Mouse (Mus musculus) spleen, adult 2 months (tissue): ENCODE measurements around the gene St3gal5. TPM values are rescaled to one million over a fixed set of nuclear protein-coding genes. Genes with fewer than 3 reads are reported as not detected.

Experiments used
- DNase-seq, 2 experiments: peaks; one replicate each; pipeline versions ENCODE4 v3.0.0 to v3.0.0-alpha.2; 2012 to 2021; ENCODE audit warnings: low spot score in 2 of 2, low read depth in 1 of 2
- H3K27ac ChIP-seq: fragments of 200-500 bp; 2 replicates; pipeline ENCODE4 v1.5.1; 2012; ENCODE audit warnings: low read length, inconsistent platforms; ENCODE audit not compliant: insufficient read depth
- H3K27me3 ChIP-seq: fragments of 200-500 bp; 2 replicates; pipeline ENCODE4 v1.6.1; 2012; ENCODE audit warnings: mild to moderate bottlenecking, moderate library complexity, low read length, inconsistent platforms; ENCODE audit not compliant: control insufficient read depth, insufficient read depth
- H3K36me3 ChIP-seq: fragments of 200-500 bp; 2 replicates; pipeline ENCODE4 v1.6.1; 2012; ENCODE audit warnings: mild to moderate bottlenecking, low read length, inconsistent platforms; ENCODE audit not compliant: control insufficient read depth, insufficient read depth
- H3K4me1 ChIP-seq: fragments of 200-500 bp; 2 replicates; pipeline ENCODE4 v1.6.1; 2011; ENCODE audit warnings: inconsistent platforms; ENCODE audit not compliant: control insufficient read depth, insufficient read depth, insufficient read length
- H3K4me3 ChIP-seq: fragments of 200-500 bp; 2 replicates; pipeline ENCODE4 v1.5.1; 2011; ENCODE audit warnings: mild to moderate bottlenecking, inconsistent platforms; ENCODE audit not compliant: insufficient read depth, insufficient read length; ENCODE audit errors: extremely low read depth
- CTCF ChIP-seq: fragments of 200-500 bp; IDR thresholded peaks from 2 replicates; pipeline ENCODE4 v1.5.1; 2011; ENCODE audit warnings: mild to moderate bottlenecking, inconsistent platforms; ENCODE audit not compliant: insufficient read depth, insufficient read length, insufficient replicate concordance; ENCODE audit errors: extremely low read depth
- POLR2A ChIP-seq: fragments of 200-500 bp; IDR thresholded peaks from 2 replicates; pipeline ENCODE4 v1.6.1; 2011; ENCODE audit warnings: low read depth, low read length, inconsistent platforms
- WGBS: fragments of 180-500 bp; shearing (Covaris S2); methylation state at CpG from one replicate; pipeline ENCODE4 v1.1.7; 2018; 5-methylcytosine and 5-hydroxymethylcytosine counted together
- polyA plus RNA-seq: library from polyadenylated mRNA; depleted of rRNA; stranded (reverse); fragments of >200 nt; gene quantifications from 2 replicates; pipeline ENCODE4 v1.2.3, GENCODE M21; 2012

The St3gal5 gene
- polyA plus RNA-seq, 1 experiment: 48.1 TPM

- Histone ChIP-seq H3K36me3 (no peaks in the 10 kb centered on the region), H3K27me3 (no peaks in the 10 kb centered on the region), H3K4me1 (no peaks in the 10 kb centered on the region), H3K4me3 (no peak overlapping the region), H3K27ac (no peak overlapping the region)
- no peak for DNase-seq
- WGBS: 83% methylated on average over 9 of the region's 9 CpGs
- TF ChIP-seq POLR2A (no peak), CTCF (no peak)
These were observed 20.9 kb upstream of the St3gal5 start for GRCm38 (mm10) chr6:72076512-72076911.

GRCm38 (mm10) chr6:72078178-72078577 is 19.2 kb upstream of the St3gal5 start:
- no peak overlapping the region for H3K27ac ChIP-seq
- H3K4me3 ChIP-seq: no peak overlapping the region
- H3K4me1 ChIP-seq: no peaks in the 10 kb centered on the region
- no peaks in the 10 kb centered on the region for H3K36me3 ChIP-seq
- no peaks in the 10 kb centered on the region for H3K27me3 ChIP-seq
- no peak for DNase-seq
- no peak for TF ChIP-seq CTCF
- 87% methylated on average over 5 of the region's 5 CpGs for WGBS

GRCm38 (mm10) chr6:72081318-72082024 is 15.9 kb upstream of the St3gal5 start:
- WGBS: 92% methylated on average over 13 of the region's 13 CpGs
- no peak for TF ChIP-seq POLR2A
- no peak for TF ChIP-seq CTCF

DNA sequence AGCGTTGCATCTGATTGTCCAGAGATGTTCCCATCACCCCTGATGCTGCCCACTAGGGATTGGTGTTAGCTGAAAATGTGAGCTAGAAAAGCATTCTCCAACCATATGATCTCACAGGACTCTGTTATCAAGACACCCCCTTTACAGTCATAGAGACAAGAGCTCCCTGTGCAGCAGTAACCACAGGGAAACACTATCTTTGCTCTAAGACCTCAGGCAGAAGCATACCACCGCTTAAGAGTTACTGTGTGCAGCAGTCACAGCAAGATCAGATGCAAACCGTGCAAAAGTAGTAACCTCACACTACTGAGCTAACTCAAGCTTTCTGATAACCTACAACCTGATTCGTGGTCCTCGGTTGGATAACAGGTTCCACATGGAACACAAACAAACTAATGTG is 10.0 kb upstream of the St3gal5 start:
- DNase-seq: no peak
- Histone ChIP-seq H3K27ac (no peak overlapping the region), H3K4me1 (no peaks in the 10 kb centered on the region), H3K4me3 (no peak overlapping the region), H3K36me3 (no peaks in the 10 kb centered on the region), H3K27me3 (no peaks in the 10 kb centered on the region)
- WGBS: 87% methylated on average over 5 of the region's 5 CpGs
- TF ChIP-seq CTCF (no peak), POLR2A (no peak)

More at GRCm38 (mm10) chr6:72081318-72082024, 15.9 kb upstream of the St3gal5 start:
- Histone ChIP-seq H3K4me3 (no peak overlapping the region), H3K4me1 (no peaks in the 10 kb centered on the region), H3K27me3 (no peaks in the 10 kb centered on the region), H3K36me3 (no peaks in the 10 kb centered on the region), H3K27ac (no peak overlapping the region)
- DNase-seq: no peak

DNA sequence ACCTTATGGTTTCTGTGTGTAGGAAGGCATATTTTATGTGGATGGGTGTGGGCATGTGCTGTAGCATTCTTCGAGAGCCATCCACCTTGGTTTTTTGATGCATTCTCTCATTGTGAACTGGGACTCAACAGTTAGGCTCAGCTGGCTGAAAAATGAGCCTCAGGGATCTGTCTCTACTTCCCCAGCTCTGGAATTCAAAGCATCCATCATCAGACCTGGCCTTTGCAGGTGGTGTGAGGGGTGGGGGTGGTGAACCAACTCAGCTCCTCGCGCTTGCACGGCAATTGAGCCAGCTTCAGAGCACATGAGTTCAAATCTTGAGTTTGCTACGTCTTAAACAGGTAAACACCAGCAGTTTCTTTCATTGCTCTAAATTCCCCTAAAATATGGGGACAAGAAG is 7.5 kb upstream of the St3gal5 start:
- Histone ChIP-seq H3K4me3 (no peak overlapping the region), H3K36me3 (no peaks in the 10 kb centered on the region), H3K27me3 (no peaks in the 10 kb centered on the region), H3K27ac (no peak overlapping the region), H3K4me1 (no peaks in the 10 kb centered on the region)
- WGBS: 96% methylated on average over 5 of the region's 5 CpGs
- DNase-seq: no peak
- no peak for TF ChIP-seq CTCF

GRCm38 (mm10) chr6:72091007-72091406 is 6.4 kb upstream of the St3gal5 start:
- no peak for TF ChIP-seq CTCF
- TF ChIP-seq POLR2A: no peak
- no peaks in the 10 kb centered on the region for H3K36me3 ChIP-seq
- DNase-seq: no peak
- H3K27me3 ChIP-seq: no peaks in the 10 kb centered on the region
- 86% methylated on average over 6 of the region's 6 CpGs for WGBS
- H3K4me1 ChIP-seq: peaks cover 2% of the 10 kb centered on the region; the same call in 1 of the 2 replicates
- H3K27ac ChIP-seq: no peak overlapping the region
- no peak overlapping the region for H3K4me3 ChIP-seq

DNA sequence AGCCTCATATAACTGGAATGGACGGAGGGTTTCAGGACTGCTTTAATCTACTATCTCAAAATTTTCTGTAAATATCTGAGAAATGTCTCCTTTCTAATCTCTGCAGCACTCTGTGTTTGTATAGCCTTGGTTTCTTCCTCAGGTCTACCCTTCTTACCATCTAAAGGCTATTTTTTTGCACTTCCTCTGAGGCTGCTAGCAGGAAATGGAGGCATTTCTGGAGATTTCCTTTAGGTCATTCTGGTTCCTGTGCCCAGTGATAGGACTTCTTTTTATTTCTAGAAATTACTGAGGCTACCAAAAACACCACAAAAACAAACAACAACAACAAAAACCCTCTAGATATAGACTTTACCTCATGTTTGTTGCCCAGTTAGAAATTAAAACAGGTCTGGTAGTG is 4.3 kb upstream of the St3gal5 start:
- TF ChIP-seq POLR2A (no peak), CTCF (no peak)
- Histone ChIP-seq H3K4me1 (peaks cover 5% of the 10 kb centered on the region), H3K36me3 (no peaks in the 10 kb centered on the region), H3K27ac (no peak overlapping the region), H3K4me3 (no peak overlapping the region), H3K27me3 (peaks cover 2% of the 10 kb centered on the region; the same call in 1 of the 2 replicates)
- 76% methylated on average over 1 of the region's 1 CpGs for WGBS
- no peak for DNase-seq
